Mouse (Mus musculus) ovary, postnatal 14 days (tissue): ENCODE measurements at regions not wholly inside any gene's neighbourhood (a gene's known extent, or its start where the extent isn't known, plus 50 kb on each side); places are given as distances from the start of the nearest gene placed in this dataset.
A peak's percentile ranks its signal among the peaks of the same experiment; 100 is the strongest.
"Not testable (repeated sequence)": the region's sequence is repeated elsewhere in the genome, so short reads cannot be mapped to it uniquely, and the experiment has no call there.

ENCODE experiments used
- DNase-seq: peaks from one replicate; pipeline ENCODE4 v3.0.0; 2022; ENCODE audit warnings: low spot score

- not testable (repeated sequence) for DNase-seq
These were observed 81.3 kb downstream of the Ogfrl1 start for GRCm38 (mm10) chr1:23316288-23316687.

DNA sequence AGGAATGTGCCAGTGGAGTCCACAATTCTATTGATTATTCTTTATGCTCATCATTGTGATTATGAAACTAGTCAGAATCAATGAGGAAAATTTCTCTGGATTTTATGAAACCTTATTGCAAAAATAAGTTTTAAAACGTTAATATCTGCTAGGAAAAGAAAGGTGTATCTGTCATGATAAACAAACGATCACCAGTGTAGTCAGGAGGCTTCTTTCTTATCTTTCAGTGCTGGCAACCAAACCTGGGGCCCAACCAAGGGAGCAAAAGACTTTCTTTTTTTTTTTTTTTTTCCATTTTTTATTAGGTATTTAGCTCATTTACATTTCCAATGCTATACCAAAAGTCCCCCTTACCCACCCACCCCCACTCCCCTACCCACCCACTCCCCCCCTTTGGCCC, 82.7 kb downstream of the Ogfrl1 start:
- not testable (repeated sequence) for DNase-seq

DNA sequence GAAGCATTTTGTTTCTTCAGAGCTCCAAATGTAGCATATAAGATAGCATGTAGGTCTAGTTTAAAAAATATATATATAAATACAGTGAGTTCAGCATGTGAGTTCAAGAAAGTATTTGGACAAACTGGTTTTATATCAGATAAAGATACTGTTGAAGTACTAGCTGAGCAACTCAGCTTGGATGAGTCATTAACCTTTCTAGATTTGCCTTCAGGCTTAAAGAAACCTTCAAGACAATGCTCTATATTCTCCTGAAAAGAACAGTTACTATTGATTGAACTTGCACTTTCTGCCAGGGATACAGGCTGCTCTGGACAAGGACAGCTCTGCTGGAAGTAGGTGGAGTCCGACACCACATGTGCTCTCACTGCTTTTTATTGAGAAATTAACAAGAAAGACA, 104.9 kb downstream of the Ogfrl1 start:
- DNase-seq, result no peak

- DNase-seq, result peak; percentile 24
These were observed 110.8 kb downstream of the Ogfrl1 start for GRCm38 (mm10) chr1:23286741-23287140.

DNA sequence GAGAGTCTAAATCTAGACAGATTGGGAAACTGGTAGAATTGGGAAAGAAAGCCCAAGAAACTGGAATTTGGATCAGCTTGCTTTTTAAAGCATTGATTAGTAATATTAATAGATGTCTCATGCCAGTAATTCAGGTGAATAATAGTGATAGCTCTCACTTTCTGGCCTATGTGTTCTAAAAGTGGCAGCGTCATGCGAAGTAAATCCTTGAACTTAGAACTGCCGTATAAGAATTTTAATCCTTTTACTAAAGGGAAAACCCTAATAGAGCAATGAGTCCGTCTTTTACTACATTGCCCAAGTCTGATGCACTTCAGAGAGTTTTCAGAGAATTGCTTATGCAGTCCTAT, 114.7 kb downstream of the Ogfrl1 start:
- no peak for DNase-seq

DNA sequence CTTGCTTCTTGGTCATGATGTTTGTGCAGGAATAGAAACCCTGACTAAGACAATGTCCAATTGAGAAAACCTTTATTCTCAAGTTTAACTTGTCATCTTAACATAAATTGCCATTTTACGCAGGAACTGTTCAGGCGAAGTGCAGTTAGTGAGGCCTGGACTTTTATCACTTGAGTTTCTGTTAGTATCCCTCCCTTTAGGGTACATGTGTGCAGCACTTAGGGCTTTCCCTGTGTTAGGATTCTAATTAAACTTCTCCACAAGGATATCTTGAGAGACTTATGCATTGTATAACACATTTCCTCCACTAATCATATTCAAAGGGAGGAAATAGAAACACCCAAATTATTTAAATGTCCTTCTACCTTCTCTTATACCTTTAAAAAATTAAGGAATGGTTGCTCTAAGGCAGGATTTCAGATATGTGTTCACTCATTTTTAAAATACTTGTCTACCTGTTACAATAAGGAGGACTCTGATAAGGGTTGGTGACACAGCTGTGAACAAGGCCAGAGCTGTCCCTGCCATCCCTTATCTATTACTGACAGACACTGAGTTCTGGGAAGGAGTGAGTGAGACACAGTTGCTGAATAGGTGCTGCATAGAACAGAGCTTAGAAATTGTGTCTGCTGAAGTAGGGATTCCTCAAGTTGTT, 115.2 kb downstream of the Ogfrl1 start:
- DNase-seq, result no peak

DNA sequence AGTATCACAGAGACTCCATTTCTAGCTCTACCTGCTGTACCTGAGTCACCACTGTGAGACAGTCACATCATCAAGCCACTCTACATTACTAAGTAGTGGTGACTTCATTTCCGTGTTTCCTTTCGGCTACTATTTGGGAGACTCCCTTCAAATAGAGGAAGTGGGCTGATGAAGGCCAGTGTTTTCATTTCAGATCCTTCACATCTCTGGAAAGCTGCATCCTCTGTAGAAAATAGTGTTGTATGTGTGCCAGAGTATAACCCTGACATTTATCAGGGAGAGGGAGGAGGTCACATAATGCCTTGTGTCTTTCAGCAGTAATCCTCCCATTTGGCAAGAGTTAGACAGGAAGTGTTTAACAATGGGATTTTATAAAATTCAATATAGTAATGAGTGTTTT, 117.7 kb downstream of the Ogfrl1 start:
- no peak for DNase-seq

DNA sequence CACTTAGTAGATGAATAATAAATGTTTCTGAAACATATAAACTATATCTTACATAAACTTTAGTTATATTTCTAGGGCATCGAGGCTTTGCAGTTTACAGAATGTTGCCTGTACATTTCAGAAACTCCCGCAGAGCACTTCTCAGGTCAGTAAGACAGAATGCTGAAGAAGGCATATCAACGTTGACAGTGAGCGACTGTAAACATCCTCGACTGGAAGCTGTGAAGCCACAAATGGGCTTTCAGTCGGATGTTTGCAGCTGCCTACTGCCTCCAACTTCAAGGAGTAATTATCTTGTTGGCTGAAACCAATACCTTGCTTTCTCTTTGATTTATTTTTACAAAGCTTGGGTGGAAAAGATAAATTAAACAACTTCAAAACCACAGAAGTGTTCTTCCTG, 125.5 kb downstream of the Ogfrl1 start:
- DNase-seq, result no peak

DNA sequence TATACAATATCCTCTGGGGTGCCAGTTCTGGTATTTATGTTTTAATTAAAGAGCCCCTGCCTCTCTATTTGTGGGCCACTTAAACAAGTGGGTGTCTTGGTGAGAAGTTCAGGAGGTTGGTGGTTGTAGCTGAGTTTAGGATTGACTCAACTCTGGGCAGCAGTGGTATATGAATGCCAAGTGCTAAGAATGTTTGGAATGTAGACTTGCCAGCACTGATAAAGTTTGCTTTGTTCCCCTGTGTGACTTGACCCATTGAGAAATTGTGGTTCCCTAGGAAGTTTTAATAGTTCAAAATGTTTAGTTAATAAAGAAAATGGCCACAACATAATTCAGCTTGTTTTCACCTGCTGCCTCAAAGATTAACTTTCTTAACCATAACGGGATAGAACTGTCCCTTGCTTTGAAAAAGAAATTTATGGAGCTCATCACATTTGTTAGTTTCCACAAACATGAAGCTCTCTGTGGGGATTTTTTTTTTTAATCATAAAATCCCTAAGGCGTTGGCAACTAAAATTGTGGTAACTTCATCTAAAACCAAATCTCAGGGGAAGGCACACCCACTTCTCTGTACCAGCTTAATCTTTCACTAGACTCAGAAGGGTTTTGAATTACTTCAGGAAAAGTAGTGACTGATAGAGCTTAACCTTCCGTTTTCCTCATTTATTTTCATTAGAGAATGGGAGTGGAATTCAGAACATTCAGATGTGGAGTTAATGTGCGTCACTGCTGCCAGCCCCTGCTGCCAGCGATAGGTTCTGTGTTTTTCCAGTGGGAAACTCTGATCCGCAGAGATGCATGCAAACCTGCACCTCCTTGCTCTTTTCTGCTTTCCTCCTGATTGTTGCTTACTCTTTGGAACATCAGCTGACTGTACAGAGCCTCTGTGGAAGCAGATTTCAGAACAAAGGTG, 126.4 kb downstream of the Ogfrl1 start:
- DNase-seq, result no peak

- DNase-seq, result no peak
These were observed 129.5 kb downstream of the Ogfrl1 start for GRCm38 (mm10) chr1:23268062-23268461.

- DNase-seq, result no peak
These were observed 131.9 kb downstream of the Ogfrl1 start for GRCm38 (mm10) chr1:23265556-23266232.

DNA sequence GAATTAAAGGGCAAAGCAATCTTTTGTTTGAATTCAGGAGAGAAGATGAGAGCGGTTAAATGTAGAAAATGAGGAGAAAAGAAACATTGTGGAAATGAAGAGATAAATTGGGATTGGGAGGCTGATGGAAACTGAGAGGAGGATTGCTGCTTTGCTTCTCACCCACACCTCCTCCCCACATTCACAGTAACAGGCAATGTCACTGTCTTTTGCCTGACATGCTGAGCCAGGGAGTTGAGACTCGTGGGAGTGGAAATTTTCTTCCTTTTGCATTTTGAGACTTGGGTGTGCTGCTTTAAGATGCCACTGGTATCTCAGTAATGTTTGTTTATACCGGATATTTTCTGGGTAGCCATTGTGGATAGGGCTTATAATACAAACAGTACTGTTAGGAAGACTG, 133.3 kb downstream of the Ogfrl1 start:
- no peak for DNase-seq

DNA sequence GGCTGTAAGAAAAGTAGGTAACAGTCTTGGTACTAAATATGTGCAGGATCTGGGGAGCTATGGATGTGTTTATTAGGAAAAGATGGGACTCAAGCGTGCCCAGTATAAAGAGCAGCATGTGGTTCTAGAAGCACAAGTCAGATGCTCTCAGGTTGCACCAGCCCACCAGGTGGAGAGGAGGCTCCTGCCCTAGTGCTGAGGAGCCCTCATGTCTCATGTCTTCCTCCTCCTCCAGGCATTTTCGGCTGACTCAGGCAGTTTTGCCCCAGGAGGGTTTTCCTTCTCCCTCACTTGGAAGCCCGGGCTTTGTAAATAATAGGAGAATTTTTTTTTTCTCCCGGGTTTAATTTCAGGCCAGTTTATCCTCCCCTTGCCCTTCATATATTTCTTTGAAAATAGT, 133.8 kb downstream of the Ogfrl1 start:
- no peak for DNase-seq

DNA sequence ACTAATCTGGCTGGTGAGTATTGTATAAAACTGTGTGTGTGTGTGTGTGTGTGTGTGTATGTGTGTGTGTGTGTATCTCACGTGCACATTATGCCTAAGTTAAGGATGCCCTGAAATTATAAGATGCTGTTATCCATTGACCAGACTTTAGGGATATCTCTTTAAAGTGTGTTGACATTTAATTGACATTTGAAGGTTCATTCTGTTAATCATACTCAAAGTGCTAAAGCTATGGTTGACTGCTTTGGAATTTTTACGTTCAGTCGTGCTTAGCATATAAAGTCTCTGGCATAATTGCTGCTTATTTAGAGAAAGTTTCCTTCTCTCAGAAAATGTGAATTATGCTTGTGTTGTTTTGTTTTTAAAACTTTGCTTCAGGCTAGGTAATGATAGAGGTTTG, 135.9 kb downstream of the Ogfrl1 start:
- DNase-seq, result no peak

GRCm38 (mm10) chr1:23257306-23257895, 140.2 kb downstream of the Ogfrl1 start:
- no peak for DNase-seq

GRCm38 (mm10) chr1:23256630-23257001, 141.0 kb downstream of the Ogfrl1 start:
- DNase-seq, result peak; percentile 59

GRCm38 (mm10) chr1:23255925-23256629, 141.5 kb downstream of the Ogfrl1 start:
- peak; percentile 94 for DNase-seq

- no peak for DNase-seq
These were observed 143.3 kb downstream of the Ogfrl1 start for GRCm38 (mm10) chr1:23254235-23254634.

DNA sequence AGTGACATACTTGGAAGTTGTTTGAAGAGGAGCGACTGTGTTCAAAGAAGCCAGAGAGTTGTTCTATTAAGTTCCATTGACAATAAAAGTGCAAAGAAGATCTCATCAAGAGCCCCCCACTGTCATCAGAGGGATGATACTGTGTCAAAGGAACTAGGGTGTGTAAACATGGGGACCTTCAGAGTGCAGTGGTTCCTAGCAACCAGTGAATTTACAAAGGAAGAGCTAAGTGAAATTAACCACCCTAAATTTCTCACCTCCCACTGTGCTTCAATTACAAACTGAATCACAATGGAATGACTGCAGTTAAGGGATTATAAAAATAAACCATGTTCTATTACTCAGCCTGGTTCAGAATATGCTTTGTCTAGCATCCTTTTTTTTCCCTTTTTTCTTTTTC, 129.5 kb upstream of the 4933415F23Rik start:
- DNase-seq, result no peak

GRCm38 (mm10) chr1:23228478-23228877, 126.4 kb upstream of the 4933415F23Rik start:
- DNase-seq, result no peak

- DNase-seq, result no peak
These were observed 112.6 kb upstream of the 4933415F23Rik start for GRCm38 (mm10) chr1:23214462-23215158.
